Mouse (Mus musculus) intestine, embryonic 14.5 days (tissue): Measurements from ENCODE around the gene Mapkap1. TPM values are rescaled to one million over a fixed set of nuclear protein-coding genes. Genes with fewer than 3 reads are reported as not detected.

ENCODE experiments used
- ATAC-seq: fragments of 200-750 bp; cut with Nextera tagmentation; replicated peaks from 2 replicates; pipeline ENCODE4 v1.8.0; 2017; ENCODE audit warnings: low read depth, moderate number of reproducible peaks, moderate TSS enrichment, moderate library complexity; ENCODE audit not compliant: low FRiP score, low TSS enrichment
- DNase-seq: peaks from one replicate; pipeline ENCODE4 v3.0.0-alpha.2; 2018; ENCODE audit warnings: low spot score
- H3K27ac ChIP-seq: fragments of 300-500 bp; sonication (generic); 2 replicates; pipeline ENCODE4 v1.5.1; 2014; ENCODE audit warnings: low read depth, mild to moderate bottlenecking, control low read depth
- H3K27me3 ChIP-seq: fragments of 300-500 bp; sonication (generic); replicated peaks from 2 replicates; pipeline ENCODE4 v1.6.1; 2014; ENCODE audit warnings: low read length, control low read depth; ENCODE audit not compliant: control insufficient read depth, insufficient read depth
- H3K36me3 ChIP-seq: fragments of 300-500 bp; sonication (generic); 2 replicates; pipeline ENCODE4 v1.6.1; 2014; ENCODE audit warnings: low read length, control low read depth; ENCODE audit not compliant: control insufficient read depth, insufficient read depth
- H3K4me1 ChIP-seq: fragments of 300-500 bp; sonication (generic); replicated peaks from 2 replicates; pipeline ENCODE4 v1.6.1; 2014; ENCODE audit warnings: low read length, control low read depth, mixed read lengths; ENCODE audit not compliant: control insufficient read depth, insufficient read depth
- H3K4me2 ChIP-seq: fragments of 300-500 bp; sonication (generic); 2 replicates; pipeline ENCODE4 v1.6.1; 2014; ENCODE audit warnings: low read length
- H3K4me3 ChIP-seq: fragments of 300-500 bp; sonication (generic); 2 replicates; pipeline ENCODE4 v1.5.1; 2014; ENCODE audit warnings: low read depth, low read length, control low read depth, mixed read lengths
- H3K9ac ChIP-seq: fragments of 300-500 bp; sonication (generic); 2 replicates; pipeline ENCODE4 v1.6.1; 2014; ENCODE audit warnings: mild to moderate bottlenecking, low read length
- H3K9me3 ChIP-seq: fragments of 300-500 bp; sonication (generic); 2 replicates; pipeline ENCODE4 v1.6.1; 2016; ENCODE audit warnings: low read length, control low read depth; ENCODE audit not compliant: control insufficient read depth
- WGBS: fragments of 180-500 bp; shearing (Covaris S2); extraction: QIAGEN DNeasy Blood & Tissue Kit; methylation state at CpG from one replicate; pipeline ENCODE4 v1.1.7; 2014; 5-methylcytosine and 5-hydroxymethylcytosine counted together
- polyA plus RNA-seq: library from polyadenylated mRNA; unstranded; fragments of >200 nt; fragmentation: Nextera tagmentation; extraction: Ambion mirVana; gene quantifications from 2 replicates; pipeline ENCODE4 v1.2.1, GENCODE M21; 2014

The Mapkap1 gene
- polyA plus RNA-seq, 1 experiment from 2014 or later = 89.3 TPM

DNA sequence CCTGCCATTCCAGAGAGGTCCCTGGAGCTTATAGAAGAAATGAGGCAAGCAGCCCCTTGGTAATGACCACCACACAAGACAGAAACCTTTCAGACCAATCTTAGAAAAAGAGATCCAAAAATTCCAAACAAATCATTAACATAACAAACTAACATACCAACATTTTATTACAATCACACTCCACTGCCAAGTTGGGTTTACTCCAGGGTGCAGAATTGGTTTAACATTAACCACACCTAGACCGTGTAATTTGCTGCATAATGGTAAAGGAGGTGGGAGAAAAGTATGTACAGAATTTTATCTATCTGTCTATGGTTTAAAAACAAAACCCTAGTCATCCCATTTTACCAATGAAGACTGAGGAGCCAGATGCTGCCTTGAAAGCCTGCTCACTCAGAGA is 160.0 kb downstream of the Mapkap1 start:
- H3K27me3 ChIP-seq = no peaks in the 10 kb centered on the region

GRCm38 (mm10) chr2:34569131-34569530 is 162.6 kb downstream of the Mapkap1 start:
- 75% methylated on average over 5 of the region's 5 CpGs for WGBS
- Histone ChIP-seq H3K36me3 (no peaks in the 10 kb centered on the region), H3K27ac (no peak overlapping the region), H3K4me3 (no peak overlapping the region), H3K4me1 (peaks cover 14% of the 10 kb centered on the region), H3K4me2 (no peak overlapping the region), H3K9ac (no peak overlapping the region), H3K9me3 (no peaks in the 10 kb centered on the region), H3K27me3 (no peaks in the 10 kb centered on the region)
- ATAC-seq = no peak
- no peak for DNase-seq

More for the DNA sequence above, 160.0 kb downstream of the Mapkap1 start:
- Histone ChIP-seq H3K27ac (no peak overlapping the region), H3K9ac (no peak overlapping the region), H3K36me3 (no peaks in the 10 kb centered on the region), H3K9me3 (no peaks in the 10 kb centered on the region), H3K4me3 (no peak overlapping the region), H3K4me1 (peaks cover 22% of the 10 kb centered on the region), H3K4me2 (no peak overlapping the region)
- DNase-seq (no peak), ATAC-seq (no peak)
- 59% methylated on average over 1 of the region's 1 CpGs for WGBS

GRCm38 (mm10) chr2:34570378-34570777 is 163.8 kb downstream of the Mapkap1 start:
- 30% methylated on average over 6 of the region's 6 CpGs for WGBS
- Histone ChIP-seq H3K9ac (no peak overlapping the region), H3K27me3 (no peaks in the 10 kb centered on the region), H3K9me3 (no peaks in the 10 kb centered on the region), H3K4me1 (peaks cover 14% of the 10 kb centered on the region), H3K4me3 (no peak overlapping the region), H3K4me2 (no peak overlapping the region), H3K36me3 (no peaks in the 10 kb centered on the region), H3K27ac (no peak overlapping the region)
- DNase-seq (no peak), ATAC-seq (no peak)

DNA sequence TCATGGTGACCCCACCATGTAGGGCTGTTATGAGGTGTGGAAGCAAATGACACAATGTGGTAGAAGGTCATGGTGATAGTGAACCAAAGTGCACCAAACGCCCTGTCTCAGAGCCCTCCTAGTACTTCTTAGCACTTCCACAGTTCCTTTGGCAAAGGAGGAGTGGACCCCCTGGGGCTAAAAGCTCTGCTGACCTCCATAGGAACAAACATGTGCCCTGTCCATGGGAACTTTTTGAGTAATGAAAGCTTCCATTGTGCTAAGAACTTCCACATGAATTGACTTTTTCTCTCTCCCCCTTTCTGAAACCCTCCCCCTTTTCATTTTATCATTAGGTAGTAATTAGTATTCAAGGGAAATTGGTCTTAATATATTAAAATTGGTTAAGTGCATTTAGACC is 164.5 kb downstream of the Mapkap1 start:
- 65% methylated on average over 1 of the region's 1 CpGs for WGBS
- no peaks in the 10 kb centered on the region for H3K9me3 ChIP-seq
- no peaks in the 10 kb centered on the region for H3K36me3 ChIP-seq
- H3K4me2 ChIP-seq = no peak overlapping the region
- no peaks in the 10 kb centered on the region for H3K27me3 ChIP-seq
- no peak overlapping the region for H3K9ac ChIP-seq
- DNase-seq (no peak), ATAC-seq (no peak)
- H3K4me3 ChIP-seq = no peak overlapping the region
- no peak overlapping the region for H3K27ac ChIP-seq
- peaks cover 14% of the 10 kb centered on the region for H3K4me1 ChIP-seq

- H3K9ac ChIP-seq = no peak overlapping the region
- no peaks in the 10 kb centered on the region for H3K27me3 ChIP-seq
- 25% methylated on average over 4 of the region's 4 CpGs for WGBS
- no peak for ATAC-seq
- no peak for DNase-seq
- no peak overlapping the region for H3K27ac ChIP-seq
- peaks cover 14% of the 10 kb centered on the region for H3K4me1 ChIP-seq
- H3K4me2 ChIP-seq = no peak overlapping the region
- H3K4me3 ChIP-seq = no peak overlapping the region
- H3K36me3 ChIP-seq = no peaks in the 10 kb centered on the region
- H3K9me3 ChIP-seq = no peaks in the 10 kb centered on the region
Observed at GRCm38 (mm10) chr2:34573073-34573472, 166.5 kb downstream of the Mapkap1 start.

GRCm38 (mm10) chr2:34588546-34588945 is 182.0 kb downstream of the Mapkap1 start:
- Histone ChIP-seq H3K4me1 (peaks cover 19% of the 10 kb centered on the region), H3K4me3 (no peak overlapping the region), H3K36me3 (peaks cover 23% of the 10 kb centered on the region), H3K4me2 (no peak overlapping the region), H3K9me3 (no peaks in the 10 kb centered on the region), H3K27ac (no peak overlapping the region), H3K9ac (no peak overlapping the region), H3K27me3 (no peaks in the 10 kb centered on the region)
- WGBS = 82% methylated on average over 8 of the region's 8 CpGs
- ATAC-seq = no peak
- no peak for DNase-seq

- ATAC-seq = no peak
- Histone ChIP-seq H3K9ac (no peak overlapping the region), H3K9me3 (no peaks in the 10 kb centered on the region), H3K4me1 (peaks cover 19% of the 10 kb centered on the region), H3K27ac (peak overlapping the region; percentile 87), H3K4me2 (no peak overlapping the region), H3K27me3 (no peaks in the 10 kb centered on the region), H3K4me3 (no peak overlapping the region), H3K36me3 (peaks cover 2% of the 10 kb centered on the region; the same call in 1 of the 2 replicates)
- 31% methylated on average over 16 of the region's 16 CpGs for WGBS
- peak; percentile 57 for DNase-seq
Observed at GRCm38 (mm10) chr2:34591721-34592360, 185.3 kb downstream of the Mapkap1 start.

DNA sequence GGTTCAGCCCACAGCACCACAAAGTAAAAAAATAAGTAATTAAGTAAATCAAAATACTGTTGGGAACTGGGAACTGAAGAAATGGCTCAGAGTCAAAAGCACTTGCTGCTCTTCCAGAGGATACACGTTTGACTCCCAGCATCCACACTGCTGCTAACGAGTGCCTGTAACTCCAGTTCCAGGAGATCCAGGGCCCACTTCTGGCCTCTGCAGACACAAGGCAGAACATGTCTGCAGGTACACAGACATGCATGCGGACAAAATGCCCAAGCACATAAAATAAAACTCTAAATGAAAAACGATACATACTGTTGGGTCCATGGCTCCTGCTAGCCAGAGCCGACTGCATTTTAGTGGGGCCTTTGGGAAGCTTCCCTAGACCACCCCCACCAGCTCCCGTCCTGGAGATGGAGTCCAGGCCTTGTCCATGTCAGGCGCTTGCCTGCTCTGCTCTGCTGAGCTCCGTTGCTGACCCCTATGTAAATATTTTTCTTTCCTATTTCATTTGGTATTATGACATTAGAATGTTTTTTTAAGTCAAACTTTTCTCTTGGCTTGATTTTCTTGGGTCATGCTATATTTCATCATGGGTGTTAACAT is 185.9 kb downstream of the Mapkap1 start:
- H3K4me1 ChIP-seq = peaks cover 19% of the 10 kb centered on the region
- 32% methylated on average over 8 of the region's 8 CpGs for WGBS
- no peak overlapping the region for H3K4me2 ChIP-seq
- H3K9me3 ChIP-seq = no peaks in the 10 kb centered on the region
- no peak overlapping the region for H3K4me3 ChIP-seq
- H3K36me3 ChIP-seq = no peaks in the 10 kb centered on the region
- no peaks in the 10 kb centered on the region for H3K27me3 ChIP-seq
- DNase-seq (peak; percentile 63), ATAC-seq (peak; percentile 85)
- H3K27ac ChIP-seq = peak overlapping the region; percentile 87
- H3K9ac ChIP-seq = no peak overlapping the region

- no peaks in the 10 kb centered on the region for H3K27me3 ChIP-seq
- H3K36me3 ChIP-seq = no peaks in the 10 kb centered on the region
- H3K4me2 ChIP-seq = no peak overlapping the region
- peaks cover 18% of the 10 kb centered on the region for H3K4me1 ChIP-seq
- H3K9ac ChIP-seq = no peak overlapping the region
- no peak overlapping the region for H3K27ac ChIP-seq
- 88% methylated on average over 5 of the region's 5 CpGs for WGBS
- no peak overlapping the region for H3K4me3 ChIP-seq
- ATAC-seq (no peak), DNase-seq (no peak)
- no peaks in the 10 kb centered on the region for H3K9me3 ChIP-seq
Observed at GRCm38 (mm10) chr2:34594001-34594400, 187.4 kb downstream of the Mapkap1 start.
